Mouse (Mus musculus) liver, embryonic 13.5 days (tissue): ENCODE data around the gene Fam53b. TPM values are rescaled to one million over a fixed set of nuclear protein-coding genes. Genes with fewer than 3 reads are reported as not detected.

Experiments
- ATAC-seq: fragments of 200-750 bp; cut with Nextera tagmentation; 2 replicates; pipeline ENCODE4 v1.8.0; 2017; ENCODE audit warnings: low read depth, mild to moderate bottlenecking, moderate number of reproducible peaks, moderate library complexity
- DNase-seq: peaks from one replicate; pipeline ENCODE4 v3.0.0; 2022
- H3K27ac ChIP-seq: fragments of 300-500 bp; sonication (generic); 2 replicates; pipeline ENCODE4 v1.5.1; 2015; ENCODE audit warnings: moderate library complexity, mild to moderate bottlenecking, inconsistent platforms
- H3K27me3 ChIP-seq: fragments of 300-500 bp; sonication (generic); 2 replicates; pipeline ENCODE4 v1.6.1; 2015; ENCODE audit warnings: mild to moderate bottlenecking, inconsistent platforms
- H3K36me3 ChIP-seq: fragments of 300-500 bp; sonication (generic); 2 replicates; pipeline ENCODE4 v1.6.1; 2015; ENCODE audit warnings: mild to moderate bottlenecking, inconsistent platforms
- H3K4me1 ChIP-seq: fragments of 300-500 bp; sonication (generic); replicated peaks from 2 replicates; pipeline ENCODE4 v1.6.1; 2015; ENCODE audit warnings: inconsistent platforms
- H3K4me2 ChIP-seq: fragments of 300-500 bp; sonication (generic); 2 replicates; pipeline ENCODE4 v1.6.1; 2015; ENCODE audit warnings: inconsistent platforms, mild to moderate bottlenecking, moderate library complexity
- H3K4me3 ChIP-seq: fragments of 300-500 bp; sonication (generic); replicated peaks from 2 replicates; pipeline ENCODE4 v1.5.1; 2015; ENCODE audit warnings: mild to moderate bottlenecking, inconsistent platforms
- H3K9ac ChIP-seq: fragments of 300-500 bp; sonication (generic); 2 replicates; pipeline ENCODE4 v1.6.1; 2015; ENCODE audit warnings: mild to moderate bottlenecking, inconsistent platforms
- H3K9me3 ChIP-seq: fragments of 300-500 bp; sonication (generic); replicated peaks from 2 replicates; pipeline ENCODE4 v1.6.1; 2016; ENCODE audit warnings: inconsistent platforms
- WGBS: fragments of 180-500 bp; shearing (Covaris S2); methylation state at CpG from one replicate; pipeline ENCODE4 v1.1.7; 2015; ENCODE audit not compliant: insufficient replicate concordance; 5-methylcytosine and 5-hydroxymethylcytosine counted together
- polyA plus RNA-seq: library from polyadenylated mRNA; unstranded; fragments of >200 nt; fragmentation: Nextera tagmentation; extraction: Ambion mirVana; gene quantifications from 2 replicates; pipeline ENCODE4 v1.2.1, GENCODE M21; 2015

The Fam53b gene
- polyA plus RNA-seq, 1 experiment from 2014 or later, result 19.1 TPM

DNA sequence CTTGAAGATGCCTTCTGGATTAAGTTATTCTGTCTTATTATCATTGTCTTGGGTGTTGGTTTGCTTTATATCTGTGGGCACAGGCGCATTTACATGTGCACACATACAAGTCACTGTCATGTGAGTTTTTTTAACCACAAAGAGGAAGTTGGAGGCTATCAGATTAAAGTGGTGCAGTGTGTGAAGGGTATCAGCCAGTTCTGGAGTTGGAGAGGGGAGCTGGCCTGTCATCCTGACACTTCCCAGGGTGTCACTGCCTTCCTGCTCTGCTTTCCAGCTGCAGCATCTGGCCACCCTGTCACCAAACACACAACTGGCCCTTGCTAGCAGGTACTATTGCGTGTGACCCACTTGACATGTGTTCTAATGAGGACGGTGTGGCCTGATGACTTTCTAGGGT is 127.2 kb downstream of the Fam53b start:
- no peak overlapping the region for H3K9ac ChIP-seq
- no peak overlapping the region for H3K27ac ChIP-seq
- WGBS, result 14% methylated on average over 3 of the region's 3 CpGs
- ATAC-seq (peak; percentile 63), DNase-seq (peak; percentile 8)
- no peaks in the 10 kb centered on the region for H3K9me3 ChIP-seq
- H3K27me3 ChIP-seq, result no peaks in the 10 kb centered on the region
- no peak overlapping the region for H3K4me3 ChIP-seq
- no peak overlapping the region for H3K4me2 ChIP-seq
- H3K36me3 ChIP-seq, result no peaks in the 10 kb centered on the region
- peaks cover 39% of the 10 kb centered on the region for H3K4me1 ChIP-seq

DNA sequence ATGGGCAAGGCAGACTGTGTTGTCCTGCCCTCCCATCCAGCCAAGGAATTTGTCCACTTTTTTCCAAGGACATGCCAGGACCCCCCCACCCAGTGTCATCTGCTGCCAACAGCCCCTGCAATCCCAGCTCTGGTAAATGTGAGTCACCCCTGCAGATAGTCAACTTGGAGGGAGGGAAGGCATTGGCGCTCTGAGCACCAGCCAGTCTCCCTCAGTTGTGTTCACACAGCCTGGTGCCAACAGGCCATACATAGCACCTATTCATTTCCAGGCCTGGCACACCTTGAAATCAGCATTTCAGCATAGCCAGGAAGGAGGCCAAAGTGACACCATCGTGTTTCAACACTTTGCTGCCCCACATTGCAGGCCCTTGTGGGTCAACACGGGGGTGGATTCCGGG is 129.8 kb downstream of the Fam53b start:
- DNase-seq (no peak), ATAC-seq (no peak)
- H3K36me3 ChIP-seq, result no peaks in the 10 kb centered on the region
- H3K4me3 ChIP-seq, result no peak overlapping the region
- H3K27ac ChIP-seq, result no peak overlapping the region
- no peak overlapping the region for H3K4me2 ChIP-seq
- no peaks in the 10 kb centered on the region for H3K27me3 ChIP-seq
- no peak overlapping the region for H3K9ac ChIP-seq
- peaks cover 38% of the 10 kb centered on the region for H3K4me1 ChIP-seq
- 66% methylated on average over 4 of the region's 4 CpGs for WGBS
- H3K9me3 ChIP-seq, result no peaks in the 10 kb centered on the region

DNA sequence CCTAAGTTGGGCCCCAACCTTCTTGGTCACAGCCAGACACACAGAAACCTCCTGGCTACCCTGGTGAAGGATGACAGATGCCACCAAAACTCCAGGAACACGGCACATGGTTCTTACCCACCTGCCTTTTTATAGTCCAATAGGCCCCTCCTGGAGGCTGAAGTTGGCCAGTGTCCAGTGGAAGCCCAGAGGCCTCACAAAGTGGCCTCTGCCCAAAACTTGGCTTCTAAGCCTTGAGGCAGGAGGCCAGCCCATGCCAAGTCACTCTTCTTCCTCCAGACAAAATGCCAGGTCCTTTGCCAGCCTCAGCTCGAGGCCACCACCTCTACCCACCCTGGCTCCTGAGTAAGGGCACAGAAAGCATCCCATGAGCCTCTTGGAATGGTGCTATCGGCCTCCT is 130.8 kb downstream of the Fam53b start:
- Histone ChIP-seq H3K27ac (no peak overlapping the region), H3K27me3 (no peaks in the 10 kb centered on the region), H3K4me1 (peaks cover 32% of the 10 kb centered on the region), H3K9ac (no peak overlapping the region), H3K4me3 (no peak overlapping the region), H3K9me3 (no peaks in the 10 kb centered on the region), H3K36me3 (no peaks in the 10 kb centered on the region), H3K4me2 (no peak overlapping the region)
- 73% methylated on average over 3 of the region's 3 CpGs for WGBS
- ATAC-seq (no peak), DNase-seq (no peak)

DNA sequence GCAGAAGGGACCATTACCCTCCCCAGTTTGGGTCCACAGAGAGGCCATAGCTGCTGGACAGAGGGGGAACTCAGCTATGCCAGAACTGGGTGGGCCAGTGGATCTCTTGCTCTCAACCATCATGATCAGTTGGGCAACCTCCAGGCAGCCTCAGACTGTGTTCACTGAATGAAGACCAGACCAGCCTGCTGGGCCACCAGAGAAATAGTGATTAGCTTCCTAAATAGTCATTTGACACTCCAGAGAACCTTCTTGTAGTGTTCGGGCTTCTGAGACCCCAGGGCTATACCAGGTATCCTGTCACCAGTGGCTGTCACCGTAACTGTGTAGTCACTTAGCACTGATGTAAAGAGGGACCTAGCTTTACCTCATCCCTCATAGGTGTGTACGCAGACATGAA is 131.3 kb downstream of the Fam53b start:
- ATAC-seq (no peak), DNase-seq (no peak)
- H3K36me3 ChIP-seq, result no peaks in the 10 kb centered on the region
- H3K4me2 ChIP-seq, result no peak overlapping the region
- H3K4me1 ChIP-seq, result peaks cover 28% of the 10 kb centered on the region
- H3K27me3 ChIP-seq, result no peaks in the 10 kb centered on the region
- no peak overlapping the region for H3K4me3 ChIP-seq
- H3K27ac ChIP-seq, result no peak overlapping the region
- H3K9ac ChIP-seq, result no peak overlapping the region
- H3K9me3 ChIP-seq, result no peaks in the 10 kb centered on the region
- WGBS, result 84% methylated on average over 3 of the region's 3 CpGs

DNA sequence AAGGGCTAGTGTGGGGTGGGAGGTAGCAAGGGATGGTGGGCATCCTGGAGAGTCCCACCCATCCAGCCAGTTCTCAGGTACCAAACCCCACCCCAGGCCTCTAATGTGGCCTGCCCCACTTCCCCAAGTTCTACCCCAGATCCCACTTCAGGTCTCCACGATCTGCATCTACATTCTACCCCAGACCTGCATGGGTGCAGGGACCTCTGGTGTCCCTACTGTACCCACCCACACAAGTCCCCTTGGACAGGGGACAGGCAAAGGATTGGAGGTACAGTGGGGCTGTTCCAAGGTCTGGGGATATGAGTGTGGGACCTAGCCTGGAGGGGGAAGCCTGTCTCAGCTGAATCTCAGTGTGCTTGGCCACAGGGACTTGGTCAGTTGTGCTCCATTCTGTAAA is 131.9 kb downstream of the Fam53b start:
- DNase-seq (no peak), ATAC-seq (no peak)
- H3K27me3 ChIP-seq, result no peaks in the 10 kb centered on the region
- peaks cover 23% of the 10 kb centered on the region for H3K4me1 ChIP-seq
- H3K4me3 ChIP-seq, result no peak overlapping the region
- no peak overlapping the region for H3K4me2 ChIP-seq
- no peak overlapping the region for H3K9ac ChIP-seq
- WGBS, result 82% methylated on average over 1 of the region's 1 CpGs
- no peaks in the 10 kb centered on the region for H3K36me3 ChIP-seq
- H3K9me3 ChIP-seq, result no peaks in the 10 kb centered on the region
- no peak overlapping the region for H3K27ac ChIP-seq

DNA sequence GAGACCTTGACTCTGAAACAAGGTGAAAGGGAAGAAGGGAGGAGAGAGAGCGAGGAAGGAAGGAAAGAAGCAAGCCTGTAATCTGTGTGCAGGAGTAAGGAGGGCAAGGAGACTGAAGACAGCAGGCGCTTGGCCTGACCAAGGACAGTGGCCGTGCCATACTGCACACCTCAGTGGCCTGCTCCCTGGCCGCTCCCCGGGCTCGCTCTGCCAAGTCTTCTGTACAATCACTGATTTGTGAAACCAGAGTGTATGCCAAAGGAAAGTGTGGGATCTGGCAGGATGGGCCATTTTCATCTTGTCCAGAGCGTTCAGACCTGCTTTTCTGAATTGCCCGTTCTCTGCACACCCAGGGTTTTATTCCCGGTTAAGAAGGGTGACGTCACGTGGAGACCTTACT is 132.4 kb downstream of the Fam53b start:
- 82% methylated on average over 11 of the region's 11 CpGs for WGBS
- peaks cover 18% of the 10 kb centered on the region for H3K4me1 ChIP-seq
- H3K9me3 ChIP-seq, result no peaks in the 10 kb centered on the region

DNA sequence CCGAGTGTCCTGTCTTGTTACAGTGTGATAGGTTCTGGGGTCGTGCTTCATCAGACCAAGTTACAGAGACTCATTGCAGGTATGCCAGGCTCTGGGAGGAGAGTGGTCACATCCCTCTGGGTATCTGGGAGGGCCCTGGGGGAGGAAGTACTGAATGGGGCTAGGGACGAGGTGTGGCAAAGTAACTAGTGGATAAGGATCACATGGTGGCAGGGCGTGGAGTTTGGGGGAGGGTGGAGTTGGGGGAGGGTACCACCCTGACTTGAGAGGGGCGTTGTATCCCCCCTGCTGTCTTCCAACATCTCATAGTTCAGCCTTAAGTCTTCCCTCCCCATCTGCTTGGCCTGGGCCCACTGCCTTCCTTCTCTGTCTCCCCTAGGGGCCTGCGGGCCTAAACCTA is 134.1 kb downstream of the Fam53b start:
- no peak overlapping the region for H3K27ac ChIP-seq
- no peaks in the 10 kb centered on the region for H3K9me3 ChIP-seq
- H3K36me3 ChIP-seq, result no peaks in the 10 kb centered on the region
- 0 out of 2 replicates have a peak, but pooled peaks have one; percentile 34 for ATAC-seq
- peaks cover 10% of the 10 kb centered on the region for H3K4me1 ChIP-seq
- no peak overlapping the region for H3K9ac ChIP-seq
- H3K4me2 ChIP-seq, result no peak overlapping the region
- no peaks in the 10 kb centered on the region for H3K27me3 ChIP-seq
- no peak for DNase-seq
- H3K4me3 ChIP-seq, result no peak overlapping the region
- WGBS, result 42% methylated on average over 6 of the region's 6 CpGs

More for the DNA sequence above, 132.4 kb downstream of the Fam53b start:
- no peak overlapping the region for H3K9ac ChIP-seq
- H3K27ac ChIP-seq, result no peak overlapping the region
- H3K4me3 ChIP-seq, result no peak overlapping the region
- H3K36me3 ChIP-seq, result no peaks in the 10 kb centered on the region
- no peaks in the 10 kb centered on the region for H3K27me3 ChIP-seq
- ATAC-seq (no peak), DNase-seq (no peak)
- H3K4me2 ChIP-seq, result no peak overlapping the region

DNA sequence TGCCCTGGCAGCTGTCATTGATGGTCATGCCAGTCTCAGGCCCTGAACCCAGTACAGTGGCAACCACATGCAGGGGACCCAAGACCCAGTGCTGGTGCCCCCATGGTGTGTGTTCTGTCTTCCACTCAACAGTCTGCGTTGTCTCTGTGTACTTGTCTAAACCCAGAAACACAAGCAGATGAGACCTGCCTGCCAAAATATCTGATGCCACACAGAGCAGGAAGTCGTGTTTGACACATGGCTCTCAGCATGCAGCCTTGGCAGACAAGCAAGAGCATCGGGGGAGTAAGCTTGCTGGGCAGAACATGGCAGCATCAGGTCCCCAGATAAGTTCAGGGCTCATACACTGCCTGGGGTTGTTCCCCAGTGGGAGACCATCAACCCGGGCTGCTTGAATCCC is 134.6 kb downstream of the Fam53b start:
- Histone ChIP-seq H3K36me3 (no peaks in the 10 kb centered on the region), H3K4me3 (no peak overlapping the region), H3K27me3 (no peaks in the 10 kb centered on the region), H3K4me1 (peaks cover 10% of the 10 kb centered on the region), H3K4me2 (no peak overlapping the region), H3K9ac (no peak overlapping the region), H3K27ac (no peak overlapping the region), H3K9me3 (no peaks in the 10 kb centered on the region)
- DNase-seq (no peak), ATAC-seq (no peak)
- 52% methylated on average over 4 of the region's 4 CpGs for WGBS

DNA sequence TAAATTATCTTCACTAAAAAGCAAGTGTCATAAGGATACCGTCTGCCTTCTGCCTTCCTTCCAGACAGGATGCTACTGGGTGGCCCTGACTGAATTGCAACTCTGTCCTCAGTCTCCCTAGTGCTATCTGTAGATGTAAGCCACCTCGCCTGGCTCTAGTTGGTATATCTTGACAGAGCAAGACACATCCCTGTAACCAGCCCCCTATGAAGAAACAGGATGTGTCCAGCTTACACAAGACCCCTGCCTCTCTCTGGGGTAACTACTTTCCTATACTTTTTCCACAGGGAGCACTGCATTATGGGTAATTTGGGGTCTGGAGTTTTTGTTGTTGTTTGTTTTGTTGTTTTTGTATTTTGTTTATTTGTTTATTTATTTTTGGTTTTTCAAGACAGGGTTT is 137.8 kb downstream of the Fam53b start:
- H3K9me3 ChIP-seq, result no peaks in the 10 kb centered on the region
- ATAC-seq (no peak), DNase-seq (no peak)
- no peaks in the 10 kb centered on the region for H3K27me3 ChIP-seq
- H3K4me3 ChIP-seq, result no peak overlapping the region
- no peak overlapping the region for H3K4me2 ChIP-seq
- 52% methylated on average over 2 of the region's 2 CpGs for WGBS
- no peak overlapping the region for H3K27ac ChIP-seq
- H3K9ac ChIP-seq, result no peak overlapping the region
- no peaks in the 10 kb centered on the region for H3K36me3 ChIP-seq
- peaks cover 17% of the 10 kb centered on the region for H3K4me1 ChIP-seq

DNA sequence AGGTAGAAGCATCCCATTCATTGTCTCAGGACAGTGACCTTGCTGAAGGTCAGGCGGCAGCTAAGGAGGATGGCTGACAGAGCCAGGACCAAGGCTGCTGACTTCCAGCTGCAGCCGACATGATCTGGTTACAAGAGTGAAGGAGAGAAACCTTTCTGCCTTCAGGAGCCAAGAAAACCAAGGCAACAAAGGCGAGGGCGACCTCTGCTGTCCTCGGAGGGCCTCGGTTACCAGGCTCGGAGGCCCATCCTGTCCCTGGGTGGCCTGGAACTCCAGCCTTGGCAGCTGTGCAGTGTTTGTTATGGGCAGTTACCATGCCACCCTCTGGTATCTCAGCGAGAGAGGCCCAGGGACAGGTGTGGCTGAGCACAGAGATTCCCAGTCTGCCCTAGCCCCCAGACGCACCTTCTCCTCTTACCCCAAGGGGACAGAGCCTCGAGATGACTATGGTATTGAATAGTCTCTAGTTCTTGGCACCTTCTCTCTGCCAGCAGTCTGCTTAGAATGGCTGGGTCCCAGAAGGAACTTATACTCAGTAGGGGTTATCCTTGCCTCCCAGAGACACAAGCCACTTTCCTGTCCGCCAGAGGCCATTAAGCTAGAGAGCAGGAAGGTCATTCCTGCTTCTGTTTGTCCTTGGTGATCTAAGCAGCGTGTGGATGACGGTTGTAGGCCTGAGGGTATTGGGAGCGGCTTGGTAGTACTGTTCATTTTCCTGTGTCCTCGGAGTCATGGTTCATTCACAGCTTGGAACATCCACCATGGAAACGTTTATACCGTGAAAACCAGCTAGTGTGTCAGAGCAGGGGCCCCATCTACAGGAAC is 139.5 kb downstream of the Fam53b start:
- Histone ChIP-seq H3K9ac (no peak overlapping the region), H3K4me1 (peaks cover 11% of the 10 kb centered on the region), H3K9me3 (no peaks in the 10 kb centered on the region), H3K4me2 (no peak overlapping the region), H3K27ac (no peak overlapping the region), H3K27me3 (no peaks in the 10 kb centered on the region), H3K36me3 (no peaks in the 10 kb centered on the region), H3K4me3 (no peak overlapping the region)
- 70% methylated on average over 17 of the region's 17 CpGs for WGBS
- DNase-seq (no peak), ATAC-seq (no peak)

DNA sequence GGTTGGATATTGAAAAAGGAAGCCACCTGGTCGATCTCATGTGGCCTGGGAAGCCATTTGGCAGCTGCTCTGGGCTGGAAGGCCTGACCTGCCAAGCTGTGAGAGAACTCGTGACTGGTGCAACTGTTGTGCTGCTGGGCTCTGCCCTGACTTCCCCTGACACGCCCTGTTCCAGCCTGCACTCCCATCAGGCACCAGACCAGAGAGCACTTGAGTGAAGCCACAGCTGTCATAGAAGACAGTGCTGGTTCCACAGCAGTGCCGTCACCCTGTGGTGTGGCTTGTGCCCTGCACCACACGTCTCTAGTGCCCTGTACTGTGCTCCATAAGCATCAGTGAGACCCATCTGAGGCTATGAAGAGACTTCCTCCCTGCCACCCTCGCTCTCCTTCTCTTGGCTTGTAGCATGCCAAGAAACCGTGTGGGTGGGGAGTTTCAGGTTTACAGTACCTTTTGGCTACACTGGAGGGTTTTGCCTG is 141.2 kb downstream of the Fam53b start:
- DNase-seq, result no peak
- Histone ChIP-seq H3K36me3 (no peaks in the 10 kb centered on the region), H3K4me3 (no peak overlapping the region), H3K4me1 (peaks cover 7% of the 10 kb centered on the region; the same call in 1 of the 2 replicates), H3K27me3 (no peaks in the 10 kb centered on the region), H3K9me3 (no peaks in the 10 kb centered on the region), H3K9ac (no peak overlapping the region), H3K27ac (no peak overlapping the region), H3K4me2 (no peak overlapping the region)
- 51% methylated on average over 7 of the region's 7 CpGs for WGBS
- peak; percentile 59; the same call in 1 of the 2 replicates for ATAC-seq

DNA sequence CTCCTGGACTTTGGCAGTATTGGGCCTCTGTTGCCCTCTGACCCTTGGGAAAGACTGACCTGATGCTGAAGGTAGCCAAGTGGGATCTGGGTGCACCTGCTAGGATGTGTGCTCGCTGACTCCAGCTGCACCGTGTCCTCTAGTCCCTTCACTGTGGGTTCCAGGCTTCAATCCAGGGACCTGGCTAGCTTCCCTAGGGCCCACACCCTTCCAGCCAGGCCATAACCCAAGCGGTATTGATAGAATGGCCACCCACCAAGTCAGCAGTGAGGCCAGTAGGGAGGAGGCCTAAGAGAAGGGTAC is 142.9 kb downstream of the Fam53b start:
- H3K4me3 ChIP-seq, result no peak overlapping the region
- no peak overlapping the region for H3K9ac ChIP-seq
- no peak for DNase-seq
- no peak overlapping the region for H3K27ac ChIP-seq
- 70% methylated on average over 3 of the region's 3 CpGs for WGBS
- no peaks in the 10 kb centered on the region for H3K36me3 ChIP-seq
- H3K27me3 ChIP-seq, result no peaks in the 10 kb centered on the region
- no peak overlapping the region for H3K4me2 ChIP-seq
- no peaks in the 10 kb centered on the region for H3K9me3 ChIP-seq
- peak; percentile 43; the same call in 1 of the 2 replicates for ATAC-seq
- peaks cover 7% of the 10 kb centered on the region; the same call in 1 of the 2 replicates for H3K4me1 ChIP-seq
